Mouse (Mus musculus): Measurements from ENCODE around the gene Nup107. TPM values are rescaled to one million over a fixed set of nuclear protein-coding genes. Genes with fewer than 3 reads are reported as not detected.
"Not testable (repeated sequence)": the region's sequence is repeated elsewhere in the genome, so short reads cannot be mapped to it uniquely, and the experiment has no call there.

Gene Nup107
- polyA plus RNA-seq, 1 experiment from 2014 or later, result 82.8 TPM

DNA sequence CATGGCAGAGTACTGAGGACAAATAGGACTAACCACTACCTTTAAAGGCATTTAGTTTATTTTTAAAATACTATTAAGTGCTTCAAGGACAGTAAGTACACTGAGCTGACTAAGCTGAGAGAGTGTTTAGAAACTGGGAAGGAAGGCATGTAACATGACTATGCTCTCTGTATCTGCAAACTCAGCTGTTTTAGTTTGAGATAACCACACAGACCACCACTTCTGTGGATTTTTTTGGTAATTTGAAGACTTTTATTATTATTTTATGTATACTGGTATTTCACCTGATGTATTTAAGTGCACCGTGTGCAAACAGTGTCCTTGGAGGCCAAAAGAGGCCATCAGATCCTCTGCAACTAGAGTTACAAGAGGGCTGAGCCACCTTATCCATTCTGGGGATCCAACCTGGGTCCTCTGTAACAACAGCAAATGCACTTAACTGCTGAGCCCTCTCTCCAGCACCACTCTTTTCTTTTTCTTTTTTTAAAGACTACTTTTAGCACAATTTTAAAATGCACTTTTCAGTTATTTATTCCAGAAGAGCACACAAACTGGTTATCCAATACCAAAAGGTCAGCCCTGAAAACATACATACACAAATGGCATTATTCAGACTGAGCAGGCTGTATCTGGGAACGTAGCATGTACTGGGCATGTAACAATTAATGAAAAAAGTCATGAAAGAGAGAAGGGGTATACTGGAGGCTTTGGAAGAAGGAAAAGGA lies 85.2 kb downstream of the Nup107 start:
- Histone ChIP-seq H3K9ac (ENCODE audit: low read depth, low read length) (no peak overlapping the region), H3K4me1 (replicated peaks; ENCODE audit: control insufficient read depth, insufficient read depth, low read length) (0 out of 2 replicates have a peak, but pooled peaks cover 6% of the 10 kb centered on the region), H3K9me3 (ENCODE audit: control insufficient read depth, low read length) (no peaks in the 10 kb centered on the region), H3K27me3 (ENCODE audit: control insufficient read depth, insufficient read depth, low read length) (no peaks in the 10 kb centered on the region), H3K27ac (ENCODE audit: low read depth, low read length) (no peak overlapping the region), H3K36me3 (ENCODE audit: control insufficient read depth, insufficient read depth, low read length) (peaks cover 5% of the 10 kb centered on the region; the same call in 1 of the 2 replicates), H3K4me2 (replicated peaks; ENCODE audit: low read depth, low read length) (no peak overlapping the region), H3K4me3 (ENCODE audit: low read depth, low read length) (no peak overlapping the region)
- 94% methylated on average over 2 of the region's 2 CpGs for WGBS
- DNase-seq (ENCODE audit: low spot score) (no peak), ATAC-seq (ENCODE audit: low FRiP score) (no peak)

DNA sequence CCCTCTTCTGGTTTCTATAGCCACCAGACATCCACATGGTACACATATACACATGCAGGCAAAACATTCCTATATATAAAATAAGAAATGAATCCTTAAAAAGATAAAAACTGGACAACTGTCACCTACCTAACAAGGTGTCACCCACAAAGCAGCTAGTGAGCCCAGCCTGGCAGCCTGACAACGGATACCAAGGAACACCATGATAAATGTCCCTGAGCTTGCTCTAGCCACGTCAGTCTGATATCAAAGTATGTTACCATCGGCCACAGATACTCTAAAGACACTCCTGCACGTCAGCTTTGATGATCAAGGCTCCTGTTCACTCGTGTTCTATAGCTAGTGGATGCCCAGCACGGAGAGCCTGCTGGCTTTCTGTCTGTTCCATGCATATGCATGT lies 86.1 kb downstream of the Nup107 start:
- peaks cover 12% of the 10 kb centered on the region for H3K36me3 ChIP-seq (ENCODE audit: control insufficient read depth, insufficient read depth, low read length)
- H3K4me3 ChIP-seq (ENCODE audit: low read depth, low read length), result no peak overlapping the region

DNA sequence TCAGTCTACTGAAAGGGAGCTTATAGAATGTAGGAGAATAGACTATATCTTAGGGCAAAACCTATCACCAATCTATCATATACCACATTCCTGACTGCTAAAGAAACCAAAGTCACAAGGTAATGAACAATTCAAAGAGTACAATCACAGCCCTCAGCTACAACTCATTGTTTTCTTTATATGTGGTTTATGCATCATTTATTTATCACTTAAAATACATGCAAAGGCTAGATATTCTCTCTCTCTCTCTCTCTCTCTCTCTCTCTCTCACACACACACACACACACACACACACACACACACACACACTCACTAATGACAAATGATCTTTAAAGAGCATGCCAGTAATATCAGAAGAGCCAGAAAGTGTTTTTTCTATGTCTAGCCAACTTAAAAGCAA lies 86.7 kb downstream of the Nup107 start:
- DNase-seq (ENCODE audit: low spot score) (no peak), ATAC-seq (ENCODE audit: low FRiP score) (no peak)
- peaks cover 12% of the 10 kb centered on the region for H3K36me3 ChIP-seq (ENCODE audit: control insufficient read depth, insufficient read depth, low read length)

More for the DNA sequence above, 86.1 kb downstream of the Nup107 start:
- Histone ChIP-seq H3K9ac (ENCODE audit: low read depth, low read length) (no peak overlapping the region), H3K4me1 (replicated peaks; ENCODE audit: control insufficient read depth, insufficient read depth, low read length) (0 out of 2 replicates have a peak, but pooled peaks cover 6% of the 10 kb centered on the region), H3K4me2 (replicated peaks; ENCODE audit: low read depth, low read length) (no peak overlapping the region), H3K27ac (ENCODE audit: low read depth, low read length) (no peak overlapping the region), H3K9me3 (ENCODE audit: control insufficient read depth, low read length) (no peaks in the 10 kb centered on the region), H3K27me3 (ENCODE audit: control insufficient read depth, insufficient read depth, low read length) (no peaks in the 10 kb centered on the region)
- 93% methylated on average over 6 of the region's 6 CpGs for WGBS
- ATAC-seq (ENCODE audit: low FRiP score) (no peak), DNase-seq (ENCODE audit: low spot score) (no peak)

DNA sequence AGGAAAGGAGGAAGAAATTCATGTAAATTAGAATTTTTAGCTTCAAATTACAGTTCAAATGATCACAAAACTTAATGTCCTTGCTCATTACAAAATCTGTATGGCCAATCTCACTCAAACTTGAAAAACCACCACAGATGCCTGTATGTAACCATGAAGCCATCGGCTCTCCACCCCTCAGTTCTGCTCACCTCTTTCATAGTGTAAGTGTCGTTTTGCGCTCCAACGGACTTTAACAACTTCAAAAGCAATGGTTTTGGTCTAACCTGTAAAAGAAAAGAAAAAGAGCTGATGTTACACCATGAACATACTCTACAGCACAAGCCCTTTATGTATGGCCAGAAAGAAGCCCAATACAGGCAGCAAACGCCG lies 87.6 kb downstream of the Nup107 start:
- peaks cover 15% of the 10 kb centered on the region for H3K36me3 ChIP-seq (ENCODE audit: control insufficient read depth, insufficient read depth, low read length)

More for the DNA sequence above, 86.7 kb downstream of the Nup107 start:
- H3K4me1 ChIP-seq (replicated peaks; ENCODE audit: control insufficient read depth, insufficient read depth, low read length), result 0 out of 2 replicates have a peak, but pooled peaks cover 6% of the 10 kb centered on the region
- no peak overlapping the region for H3K4me3 ChIP-seq (ENCODE audit: low read depth, low read length)
- H3K9ac ChIP-seq (ENCODE audit: low read depth, low read length), result no peak overlapping the region
- H3K27ac ChIP-seq (ENCODE audit: low read depth, low read length), result no peak overlapping the region
- H3K9me3 ChIP-seq (ENCODE audit: control insufficient read depth, low read length), result no peaks in the 10 kb centered on the region
- H3K4me2 ChIP-seq (replicated peaks; ENCODE audit: low read depth, low read length), result no peak overlapping the region
- H3K27me3 ChIP-seq (ENCODE audit: control insufficient read depth, insufficient read depth, low read length), result no peaks in the 10 kb centered on the region

DNA sequence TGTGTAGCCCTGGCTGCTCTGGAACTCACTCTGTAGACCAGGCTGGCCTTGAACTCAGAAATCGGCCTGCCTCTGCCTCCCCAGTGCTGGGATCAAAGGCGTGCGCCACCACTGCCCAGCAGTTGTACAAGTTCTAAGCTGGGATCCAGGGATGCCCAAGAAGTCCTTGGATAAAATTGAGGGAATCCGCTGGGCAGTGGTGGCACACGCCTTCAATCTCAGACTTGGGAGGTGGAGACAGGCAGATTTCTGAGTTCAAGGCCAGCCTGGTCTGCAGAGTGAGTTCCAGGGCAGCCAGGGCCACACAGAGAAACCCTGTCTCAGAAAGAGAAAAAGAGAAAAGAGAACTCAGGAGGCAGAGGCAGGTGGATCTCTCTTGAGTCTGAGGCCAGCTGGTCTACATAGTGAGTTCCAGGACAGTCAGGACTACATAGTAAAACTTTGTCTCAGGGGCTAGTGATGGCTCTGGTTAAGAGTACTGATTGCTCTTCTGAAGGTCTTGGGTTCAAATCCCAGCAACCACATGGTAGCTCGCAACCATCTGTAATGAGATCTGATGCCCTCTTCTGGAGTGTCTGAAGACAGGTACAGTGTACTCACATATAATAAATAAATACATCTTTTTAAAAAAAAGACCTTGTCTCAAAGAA lies 88.1 kb downstream of the Nup107 start:
- not testable (repeated sequence) for H3K4me3 ChIP-seq (ENCODE audit: low read depth, low read length); DNase-seq (ENCODE audit: low spot score); H3K27ac ChIP-seq (ENCODE audit: low read depth, low read length); H3K4me2 ChIP-seq (replicated peaks; ENCODE audit: low read depth, low read length); H3K9me3 ChIP-seq (ENCODE audit: control insufficient read depth, low read length); H3K4me1 ChIP-seq (replicated peaks; ENCODE audit: control insufficient read depth, insufficient read depth, low read length); H3K9ac ChIP-seq (ENCODE audit: low read depth, low read length); H3K27me3 ChIP-seq (ENCODE audit: control insufficient read depth, insufficient read depth, low read length); ATAC-seq (ENCODE audit: low FRiP score)
- 95% methylated on average over 6 of the region's 6 CpGs for WGBS
- H3K36me3 ChIP-seq (ENCODE audit: control insufficient read depth, insufficient read depth, low read length), result peaks cover 15% of the 10 kb centered on the region

More for the DNA sequence above, 87.6 kb downstream of the Nup107 start:
- 0 out of 2 replicates have a peak, but pooled peaks cover 6% of the 10 kb centered on the region for H3K4me1 ChIP-seq (replicated peaks; ENCODE audit: control insufficient read depth, insufficient read depth, low read length)
- no peaks in the 10 kb centered on the region for H3K9me3 ChIP-seq (ENCODE audit: control insufficient read depth, low read length)
- no peak overlapping the region for H3K9ac ChIP-seq (ENCODE audit: low read depth, low read length)
- no peak for DNase-seq (ENCODE audit: low spot score)
- H3K4me3 ChIP-seq (ENCODE audit: low read depth, low read length), result no peak overlapping the region
- no peak overlapping the region for H3K27ac ChIP-seq (ENCODE audit: low read depth, low read length)
- H3K27me3 ChIP-seq (ENCODE audit: control insufficient read depth, insufficient read depth, low read length), result no peaks in the 10 kb centered on the region
- no peak for ATAC-seq (ENCODE audit: low FRiP score)
- WGBS, result 95% methylated on average over 6 of the region's 6 CpGs
- H3K4me2 ChIP-seq (replicated peaks; ENCODE audit: low read depth, low read length), result no peak overlapping the region

DNA sequence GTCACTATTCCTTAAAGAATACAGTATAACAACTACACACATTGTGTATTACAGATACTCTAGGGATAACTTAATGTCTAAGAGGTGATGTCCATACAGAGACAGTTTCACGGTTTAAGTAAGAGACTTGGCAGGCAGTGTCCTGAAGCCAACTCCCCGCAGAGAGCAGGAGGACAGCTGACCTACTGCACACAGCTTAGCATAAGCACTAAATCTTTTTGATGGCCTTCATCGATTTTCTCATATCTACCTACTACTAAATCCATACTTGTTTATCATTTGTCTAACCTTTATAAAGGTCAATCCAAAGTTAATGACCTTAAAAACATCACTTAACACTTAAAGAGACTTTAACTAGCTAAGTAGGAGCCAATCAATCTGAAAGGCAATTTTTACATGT lies 89.0 kb downstream of the Nup107 start:
- Histone ChIP-seq H3K4me1 (replicated peaks; ENCODE audit: control insufficient read depth, insufficient read depth, low read length) (0 out of 2 replicates have a peak, but pooled peaks cover 3% of the 10 kb centered on the region), H3K27me3 (ENCODE audit: control insufficient read depth, insufficient read depth, low read length) (no peaks in the 10 kb centered on the region), H3K36me3 (ENCODE audit: control insufficient read depth, insufficient read depth, low read length) (peaks cover 15% of the 10 kb centered on the region), H3K9me3 (ENCODE audit: control insufficient read depth, low read length) (no peaks in the 10 kb centered on the region), H3K27ac (ENCODE audit: low read depth, low read length) (no peak overlapping the region), H3K4me3 (ENCODE audit: low read depth, low read length) (no peak overlapping the region), H3K9ac (ENCODE audit: low read depth, low read length) (no peak overlapping the region), H3K4me2 (replicated peaks; ENCODE audit: low read depth, low read length) (no peak overlapping the region)
- DNase-seq (ENCODE audit: low spot score), result no peak
- 94% methylated on average over 3 of the region's 3 CpGs for WGBS
- no peak for ATAC-seq (ENCODE audit: low FRiP score)

DNA sequence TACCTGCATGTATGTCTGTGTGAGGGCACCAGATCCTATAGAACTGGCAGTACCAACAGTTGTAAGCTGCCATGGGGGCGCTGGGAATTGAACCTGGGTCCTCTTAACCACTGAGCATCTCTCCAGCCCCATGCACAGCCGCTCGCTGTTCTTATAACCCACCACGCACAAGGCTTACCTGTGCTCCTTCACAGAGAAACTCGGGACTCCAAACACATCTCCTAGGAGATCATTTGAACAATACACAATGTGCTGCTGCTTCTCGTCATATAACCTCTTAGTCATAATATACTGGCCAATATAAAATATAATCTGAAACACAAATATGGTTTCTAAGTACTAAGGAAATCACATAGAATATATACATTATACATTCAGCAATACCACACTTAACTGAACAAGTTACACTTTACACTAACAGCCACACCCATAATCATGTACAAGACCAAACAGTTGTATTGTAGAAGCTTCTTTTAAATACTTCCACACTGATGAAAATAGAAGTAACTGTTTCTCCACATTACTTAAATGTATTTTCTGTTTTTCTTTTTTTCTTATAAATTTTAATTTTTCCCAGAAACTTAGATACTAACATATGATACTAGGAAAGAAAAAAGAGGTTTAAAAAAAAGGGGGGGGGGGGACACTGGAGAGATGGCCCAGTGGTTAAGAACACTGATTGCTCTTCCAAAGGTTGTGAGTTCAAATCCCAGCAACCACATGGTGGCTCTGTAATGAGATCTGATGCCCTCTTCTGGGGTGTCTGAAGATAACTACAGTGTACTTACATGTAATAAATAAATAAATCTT lies 90.3 kb downstream of the Nup107 start:
- Histone ChIP-seq H3K36me3 (ENCODE audit: control insufficient read depth, insufficient read depth, low read length) (peaks cover 19% of the 10 kb centered on the region), H3K9ac (ENCODE audit: low read depth, low read length) (no peak overlapping the region)
- ATAC-seq (ENCODE audit: low FRiP score), result no peak

DNA sequence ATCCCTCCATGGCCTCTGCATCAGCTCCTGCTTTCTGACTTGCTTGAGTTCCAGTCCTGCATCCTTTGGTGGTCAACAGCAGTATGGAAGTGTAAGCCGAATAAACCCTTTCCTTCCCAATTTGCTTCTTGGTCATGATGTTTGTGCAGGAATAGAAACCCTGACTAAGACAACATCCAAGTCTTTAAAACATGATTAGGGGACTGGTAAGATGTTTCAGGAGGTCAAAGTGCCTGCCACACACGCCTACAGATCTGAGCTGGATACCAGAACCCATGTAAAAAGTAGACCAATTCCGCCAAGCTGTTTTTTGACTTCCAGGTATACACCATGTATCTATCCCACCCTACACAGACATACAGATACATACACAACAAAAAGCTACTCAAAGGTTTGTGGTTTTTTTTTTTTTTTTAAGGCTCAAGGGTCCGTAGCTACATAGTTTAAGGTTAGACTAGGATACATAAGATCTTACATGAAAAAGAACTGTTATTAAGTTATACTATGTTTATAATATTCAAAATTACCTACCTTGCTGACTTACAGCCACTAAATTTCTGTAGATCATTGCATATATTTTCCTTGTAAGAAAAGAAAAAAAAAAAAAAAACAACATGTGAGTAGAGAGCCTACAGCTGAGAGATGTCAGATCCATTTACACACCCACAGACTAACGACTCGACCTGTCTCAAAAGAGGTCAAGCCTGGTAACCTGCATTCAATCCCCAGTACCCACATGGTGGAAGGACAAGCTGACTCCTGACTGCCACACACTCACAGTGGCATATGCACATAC lies 91.3 kb downstream of the Nup107 start:
- Histone ChIP-seq H3K27ac (ENCODE audit: low read depth, low read length) (no peak overlapping the region), H3K27me3 (ENCODE audit: control insufficient read depth, insufficient read depth, low read length) (no peaks in the 10 kb centered on the region), H3K4me1 (replicated peaks; ENCODE audit: control insufficient read depth, insufficient read depth, low read length) (no peaks in the 10 kb centered on the region), H3K36me3 (ENCODE audit: control insufficient read depth, insufficient read depth, low read length) (peaks cover 22% of the 10 kb centered on the region), H3K4me3 (ENCODE audit: low read depth, low read length) (no peak overlapping the region), H3K4me2 (replicated peaks; ENCODE audit: low read depth, low read length) (no peak overlapping the region), H3K9me3 (ENCODE audit: control insufficient read depth, low read length) (no peaks in the 10 kb centered on the region), H3K9ac (ENCODE audit: low read depth, low read length) (no peak overlapping the region)
- no peak for ATAC-seq (ENCODE audit: low FRiP score)
- DNase-seq (ENCODE audit: low spot score), result no peak
- WGBS, result 92% methylated on average over 6 of the region's 6 CpGs

More for the DNA sequence above, 90.3 kb downstream of the Nup107 start:
- Histone ChIP-seq H3K4me2 (replicated peaks; ENCODE audit: low read depth, low read length) (no peak overlapping the region), H3K9me3 (ENCODE audit: control insufficient read depth, low read length) (no peaks in the 10 kb centered on the region), H3K4me3 (ENCODE audit: low read depth, low read length) (no peak overlapping the region), H3K4me1 (replicated peaks; ENCODE audit: control insufficient read depth, insufficient read depth, low read length) (0 out of 2 replicates have a peak, but pooled peaks cover 3% of the 10 kb centered on the region), H3K27me3 (ENCODE audit: control insufficient read depth, insufficient read depth, low read length) (no peaks in the 10 kb centered on the region), H3K27ac (ENCODE audit: low read depth, low read length) (no peak overlapping the region)
- DNase-seq (ENCODE audit: low spot score), result no peak
- 95% methylated on average over 6 of the region's 6 CpGs for WGBS
